Mouse (Mus musculus) liver, embryonic 11.5 days (tissue): Measurements from ENCODE around the gene Tjp1. TPM values are rescaled to one million over a fixed set of nuclear protein-coding genes. Genes with fewer than 3 reads are reported as not detected.

Experiments
- ATAC-seq: fragments of 200-750 bp; cut with Nextera tagmentation; replicated peaks from 2 replicates; pipeline ENCODE4 v1.8.0; 2017; ENCODE audit warnings: moderate number of reproducible peaks, mild to moderate bottlenecking, moderate TSS enrichment, moderate library complexity; ENCODE audit not compliant: low FRiP score
- DNase-seq: peaks from one replicate; pipeline ENCODE4 v3.0.0-alpha.2; 2017; ENCODE audit warnings: low spot score
- H3K27ac ChIP-seq: fragments of 300-500 bp; sonication (generic); 2 replicates; pipeline ENCODE4 v1.5.1; 2014; ENCODE audit warnings: mild to moderate bottlenecking, low read depth, low read length, control low read depth
- H3K27me3 ChIP-seq: fragments of 300-500 bp; sonication (generic); replicated peaks from 2 replicates; pipeline ENCODE4 v1.6.1; 2014; ENCODE audit warnings: low read length, mixed read lengths; ENCODE audit not compliant: control insufficient read depth, insufficient read depth
- H3K36me3 ChIP-seq: fragments of 300-500 bp; sonication (generic); 2 replicates; pipeline ENCODE4 v1.6.1; 2014; ENCODE audit warnings: mild to moderate bottlenecking, low read length, moderate library complexity, mixed read lengths; ENCODE audit not compliant: control insufficient read depth, insufficient read depth
- H3K4me1 ChIP-seq: fragments of 300-500 bp; sonication (generic); replicated peaks from 2 replicates; pipeline ENCODE4 v1.6.1; 2014; ENCODE audit warnings: low read length, mixed read lengths; ENCODE audit not compliant: control insufficient read depth, insufficient read depth
- H3K4me2 ChIP-seq: fragments of 300-500 bp; sonication (generic); 2 replicates; pipeline ENCODE4 v1.6.1; 2014; ENCODE audit warnings: mild to moderate bottlenecking, control low read depth, moderate library complexity
- H3K4me3 ChIP-seq: fragments of 300-500 bp; sonication (generic); 2 replicates; pipeline ENCODE4 v1.5.1; 2014; ENCODE audit warnings: low read depth, low read length, control low read depth
- H3K9ac ChIP-seq: fragments of 300-500 bp; sonication (generic); 2 replicates; pipeline ENCODE4 v1.6.1; 2014; ENCODE audit warnings: low read depth, low read length, control low read depth
- H3K9me3 ChIP-seq: fragments of 300-500 bp; sonication (generic); 2 replicates; pipeline ENCODE4 v1.6.1; 2016; ENCODE audit warnings: low read length, inconsistent platforms, mixed read lengths; ENCODE audit not compliant: control insufficient read depth
- WGBS: fragments of 180-500 bp; shearing (Covaris S2); extraction: QIAGEN DNeasy Blood & Tissue Kit; methylation state at CpG from one replicate; pipeline ENCODE4 v1.1.7; 2014; 5-methylcytosine and 5-hydroxymethylcytosine counted together
- polyA plus RNA-seq: library from polyadenylated mRNA; unstranded; fragments of >200 nt; fragmentation: Nextera tagmentation; extraction: Ambion mirVana; gene quantifications from 2 replicates; pipeline ENCODE4 v1.2.1, GENCODE M21; 2014

The Tjp1 gene
- polyA plus RNA-seq, 1 experiment from 2014 or later: 14.4 TPM

- H3K27ac ChIP-seq: no peak overlapping the region
- no peak overlapping the region for H3K9ac ChIP-seq
- ATAC-seq: no peak
- no peak overlapping the region for H3K4me3 ChIP-seq
- no peaks in the 10 kb centered on the region for H3K4me1 ChIP-seq
- H3K4me2 ChIP-seq: no peak overlapping the region
- H3K36me3 ChIP-seq: no peaks in the 10 kb centered on the region
- no peak for DNase-seq
- H3K9me3 ChIP-seq: no peaks in the 10 kb centered on the region
- H3K27me3 ChIP-seq: no peaks in the 10 kb centered on the region
- 65% methylated on average over 2 of the region's 2 CpGs for WGBS
These were observed 71.5 kb downstream of the Tjp1 start for GRCm38 (mm10) chr7:65456031-65456430.

GRCm38 (mm10) chr7:65455208-65455607 lies 72.4 kb downstream of the Tjp1 start:
- Histone ChIP-seq H3K4me3 (no peak overlapping the region), H3K36me3 (no peaks in the 10 kb centered on the region), H3K4me1 (no peaks in the 10 kb centered on the region), H3K4me2 (no peak overlapping the region), H3K9ac (no peak overlapping the region), H3K27me3 (no peaks in the 10 kb centered on the region), H3K27ac (no peak overlapping the region), H3K9me3 (no peaks in the 10 kb centered on the region)
- ATAC-seq (no peak), DNase-seq (no peak)
- 80% methylated on average over 3 of the region's 3 CpGs for WGBS

DNA sequence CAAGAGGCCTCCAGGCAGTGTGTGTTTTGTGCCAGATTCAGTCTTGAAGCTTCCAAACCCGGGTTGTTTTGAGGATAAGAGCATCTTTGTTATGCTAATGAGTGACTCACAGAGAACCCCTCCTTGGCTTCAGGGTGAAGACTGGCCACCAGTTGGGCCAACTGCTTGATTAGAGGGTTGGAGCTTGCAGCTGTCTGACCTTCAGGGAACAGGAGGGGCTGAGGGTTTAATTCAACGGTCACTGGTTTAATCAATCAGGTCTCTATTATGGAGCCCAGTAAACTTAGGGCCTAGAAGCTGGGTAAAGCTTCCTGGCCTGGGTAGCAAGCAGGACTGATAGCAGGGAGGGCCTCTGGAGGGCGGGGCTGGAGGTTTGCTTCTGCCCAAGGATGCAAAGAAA lies 73.3 kb downstream of the Tjp1 start:
- Histone ChIP-seq H3K27ac (no peak overlapping the region), H3K4me2 (no peak overlapping the region), H3K27me3 (no peaks in the 10 kb centered on the region), H3K9ac (no peak overlapping the region), H3K9me3 (no peaks in the 10 kb centered on the region), H3K4me1 (no peaks in the 10 kb centered on the region), H3K4me3 (no peak overlapping the region), H3K36me3 (no peaks in the 10 kb centered on the region)
- ATAC-seq: no peak
- 43% methylated on average over 3 of the region's 3 CpGs for WGBS
- no peak for DNase-seq

- Histone ChIP-seq H3K4me1 (no peaks in the 10 kb centered on the region), H3K27me3 (no peaks in the 10 kb centered on the region), H3K36me3 (no peaks in the 10 kb centered on the region), H3K4me2 (no peak overlapping the region), H3K27ac (no peak overlapping the region), H3K4me3 (no peak overlapping the region), H3K9ac (no peak overlapping the region), H3K9me3 (no peaks in the 10 kb centered on the region)
- WGBS: 57% methylated on average over 3 of the region's 3 CpGs
- ATAC-seq: no peak
- no peak for DNase-seq
These were observed 75.3 kb downstream of the Tjp1 start for GRCm38 (mm10) chr7:65452246-65452645.

DNA sequence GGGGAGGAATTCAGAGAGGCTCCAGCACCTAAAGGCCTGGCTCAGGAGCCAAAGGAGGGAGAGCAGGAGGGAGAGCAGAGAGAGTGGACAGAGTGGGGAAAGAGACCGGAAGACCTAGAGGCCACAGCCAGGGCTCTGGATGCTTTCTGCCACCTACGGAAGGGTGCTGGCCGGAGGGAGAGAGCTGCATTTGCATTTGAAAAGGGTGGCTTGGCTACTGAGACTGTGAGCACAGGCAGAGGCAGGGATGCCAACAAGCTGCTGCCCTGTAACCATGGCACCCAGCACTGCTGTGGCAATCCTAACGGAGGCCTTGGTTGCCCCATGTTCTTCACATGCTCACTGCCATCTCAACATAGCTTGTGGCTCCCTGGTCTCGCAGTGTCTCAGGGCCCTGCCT lies 77.4 kb downstream of the Tjp1 start:
- ATAC-seq (no peak), DNase-seq (no peak)
- Histone ChIP-seq H3K4me2 (no peak overlapping the region), H3K27me3 (no peaks in the 10 kb centered on the region), H3K27ac (no peak overlapping the region), H3K4me3 (no peak overlapping the region), H3K9me3 (no peaks in the 10 kb centered on the region), H3K4me1 (no peaks in the 10 kb centered on the region), H3K36me3 (no peaks in the 10 kb centered on the region), H3K9ac (no peak overlapping the region)
- WGBS: 61% methylated on average over 5 of the region's 5 CpGs

DNA sequence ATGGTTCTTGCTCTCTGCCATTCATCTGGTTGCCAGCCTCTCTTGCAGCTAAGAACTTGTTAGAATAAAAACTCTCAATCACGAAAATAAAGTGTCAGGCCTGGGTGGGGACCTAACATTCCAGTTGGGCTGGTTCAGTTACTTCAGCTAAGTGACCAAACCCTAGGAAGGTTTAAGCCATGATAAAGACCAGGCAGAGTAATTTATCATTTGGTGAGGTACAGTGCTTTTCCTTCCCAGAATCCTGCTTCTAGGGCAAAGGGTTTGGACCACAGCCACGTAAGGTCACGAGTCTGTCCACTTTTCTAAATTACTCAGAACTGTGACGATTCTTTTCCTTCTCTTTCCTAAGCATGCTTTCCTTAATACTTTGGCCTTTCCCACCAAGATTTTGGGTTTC lies 86.1 kb downstream of the Tjp1 start:
- no peak overlapping the region for H3K27ac ChIP-seq
- no peak overlapping the region for H3K4me2 ChIP-seq
- H3K27me3 ChIP-seq: no peaks in the 10 kb centered on the region
- H3K4me1 ChIP-seq: no peaks in the 10 kb centered on the region
- no peaks in the 10 kb centered on the region for H3K36me3 ChIP-seq
- no peaks in the 10 kb centered on the region for H3K9me3 ChIP-seq
- ATAC-seq (no peak), DNase-seq (no peak)
- 72% methylated on average over 4 of the region's 4 CpGs for WGBS
- H3K9ac ChIP-seq: no peak overlapping the region
- H3K4me3 ChIP-seq: no peak overlapping the region

DNA sequence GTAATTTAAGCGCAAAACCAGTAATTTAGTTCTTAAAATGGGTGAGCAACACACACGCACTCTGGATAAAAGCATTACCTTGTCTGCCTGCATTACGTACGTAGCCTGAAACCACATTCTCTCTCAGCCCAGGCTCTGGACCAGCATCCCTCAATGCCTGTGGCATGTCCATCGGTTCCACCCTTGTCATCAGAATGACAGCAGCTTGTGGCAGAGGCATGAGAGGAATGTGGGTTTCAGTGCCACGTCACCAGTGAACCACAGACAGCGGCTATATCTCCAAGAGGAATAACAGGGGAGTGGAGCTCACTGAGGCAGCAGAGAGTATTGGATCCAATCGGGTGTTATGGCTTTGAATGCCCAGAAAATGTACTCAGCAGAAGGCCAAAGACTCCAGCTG lies 88.1 kb downstream of the Tjp1 start:
- DNase-seq (no peak), ATAC-seq (no peak)
- WGBS: 70% methylated on average over 8 of the region's 8 CpGs
- Histone ChIP-seq H3K27ac (no peak overlapping the region), H3K9ac (no peak overlapping the region), H3K36me3 (no peaks in the 10 kb centered on the region), H3K9me3 (no peaks in the 10 kb centered on the region), H3K4me1 (no peaks in the 10 kb centered on the region), H3K27me3 (no peaks in the 10 kb centered on the region), H3K4me2 (no peak overlapping the region), H3K4me3 (no peak overlapping the region)

- Histone ChIP-seq H3K4me1 (no peaks in the 10 kb centered on the region), H3K27me3 (no peaks in the 10 kb centered on the region), H3K9me3 (no peaks in the 10 kb centered on the region), H3K36me3 (no peaks in the 10 kb centered on the region), H3K4me2 (no peak overlapping the region), H3K4me3 (no peak overlapping the region), H3K9ac (no peak overlapping the region), H3K27ac (no peak overlapping the region)
- ATAC-seq (no peak), DNase-seq (no peak)
- WGBS: 77% methylated on average over 5 of the region's 5 CpGs
These were observed 89.4 kb downstream of the Tjp1 start for GRCm38 (mm10) chr7:65438146-65438545.

DNA sequence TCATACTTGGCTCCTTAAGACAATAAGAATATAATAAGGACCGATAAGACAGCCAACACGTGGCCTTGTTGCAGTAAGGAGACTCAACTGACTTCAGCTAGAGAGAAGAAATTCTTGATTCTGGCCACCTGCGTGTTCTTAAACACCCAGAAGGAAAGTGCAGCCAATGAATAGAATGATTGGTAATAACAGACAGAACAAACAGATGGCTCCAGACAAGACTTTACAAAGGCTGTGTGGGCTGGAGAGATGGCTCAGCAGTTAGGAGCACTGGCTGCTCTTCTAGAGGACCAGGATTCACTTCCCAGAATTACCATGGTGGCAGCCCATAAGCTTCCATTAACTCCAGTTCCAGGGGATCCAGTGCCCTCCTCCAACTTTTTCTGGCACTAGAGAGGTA lies 90.7 kb downstream of the Tjp1 start:
- H3K27me3 ChIP-seq: no peaks in the 10 kb centered on the region
- H3K9ac ChIP-seq: no peak overlapping the region
- no peak overlapping the region for H3K4me3 ChIP-seq
- no peak for ATAC-seq
- no peaks in the 10 kb centered on the region for H3K36me3 ChIP-seq
- H3K27ac ChIP-seq: no peak overlapping the region
- H3K9me3 ChIP-seq: no peaks in the 10 kb centered on the region
- WGBS: 90% methylated on average over 3 of the region's 3 CpGs
- H3K4me1 ChIP-seq: no peaks in the 10 kb centered on the region
- no peak overlapping the region for H3K4me2 ChIP-seq
- no peak for DNase-seq
